Mouse (Mus musculus) bone marrow, adult 2 months (tissue): Measurements from ENCODE around the gene Cdipt.

ENCODE experiments used
- CTCF ChIP-seq: fragments of 200-500 bp; IDR thresholded peaks from 2 replicates; pipeline ENCODE4 v1.5.1; 2011; ENCODE audit warnings: low read length, control low read depth; ENCODE audit not compliant: control insufficient read depth, insufficient read depth
- POLR2A ChIP-seq: fragments of 200-500 bp; IDR thresholded peaks from 2 replicates; pipeline ENCODE4 v1.6.1; 2011; ENCODE audit warnings: low read depth, mild to moderate bottlenecking, control low read depth, low read length, borderline replicate concordance; ENCODE audit not compliant: control insufficient read depth

- TF ChIP-seq POLR2A (no peak), CTCF (no peak)
Observed at GRCm38 (mm10) chr7:127014320-127014719, 38.6 kb downstream of the Cdipt start, which contains the start of gene Mvp.
